Comparison of ENCODE assay signal across 20 mouse cellular contexts in genomic region chr10:7582891-7583557, GRCm38 (mm10). TPM values are rescaled to one million over a fixed set of nuclear protein-coding genes. Genes with fewer than 3 reads are reported as not detected.
DNase-seq lines count a peak whose midpoint lies in the region; ATAC-seq and TF ChIP-seq lines count a peak whose summit lies in the region.
"Had no signal": no experiment of that assay in that cellular context is flagged by ENCODE, and none has a peak within 500 bp of the region (broad histone marks: within the 10 kb centered on the region; RNA-seq: fewer than 3 reads in every experiment).

No protein-coding gene starts in this region.

- no peak overlapping the region for H3K9ac ChIP-seq in hindbrain, embryonic 16.5 days (ENCODE audit: low read depth, low read length)
- H3K9ac ChIP-seq in hindbrain, embryonic 12.5 days = no peak overlapping the region
- no peak overlapping the region for H3K9ac ChIP-seq in midbrain, postnatal 0 days (replicated peaks; ENCODE audit: low read length, poor library complexity, severe bottlenecking)
- H3K9ac ChIP-seq: embryonic facial prominence, embryonic 15.5 days; forebrain, postnatal 0 days; liver, embryonic 13.5 days; lung, embryonic 14.5 days; neural tube, embryonic 12.5 days had no signal

- no peaks in the 10 kb centered on the region for H3K36me3 ChIP-seq in hindbrain, embryonic 16.5 days (ENCODE audit: control insufficient read depth, insufficient read depth, low read length)
- no peaks in the 10 kb centered on the region for H3K36me3 ChIP-seq in hindbrain, embryonic 12.5 days
- no peaks in the 10 kb centered on the region for H3K36me3 ChIP-seq in E14TG2a.4 (ENCODE audit: insufficient read depth, low read length)
- no peaks in the 10 kb centered on the region for H3K36me3 ChIP-seq in midbrain, postnatal 0 days (ENCODE audit: insufficient read depth, low read length)
- H3K36me3 ChIP-seq: embryonic facial prominence, embryonic 15.5 days; liver, embryonic 13.5 days; neural tube, embryonic 12.5 days had no signal

- ATAC-seq in hindbrain, embryonic 16.5 days = peak; percentile 31
- no peak for ATAC-seq in hindbrain, embryonic 12.5 days (ENCODE audit: low FRiP score)
- no peak for ATAC-seq in midbrain, postnatal 0 days (ENCODE audit: low FRiP score)
- ATAC-seq: activated CD4-positive, CD25-positive, alpha-beta regulatory T cell, adult 4 months had no signal

- H3K27ac ChIP-seq in hindbrain, embryonic 16.5 days (ENCODE audit: low read depth, low read length) = no peak overlapping the region
- no peak overlapping the region for H3K27ac ChIP-seq in hindbrain, embryonic 12.5 days
- no peak overlapping the region for H3K27ac ChIP-seq in midbrain, postnatal 0 days (ENCODE audit: low read depth, low read length)
- H3K27ac ChIP-seq: embryonic facial prominence, embryonic 15.5 days; liver, embryonic 13.5 days; neural tube, embryonic 12.5 days; stomach, postnatal 0 days had no signal

- no peaks in the 10 kb centered on the region for H3K9me3 ChIP-seq in hindbrain, embryonic 16.5 days (ENCODE audit: control insufficient read depth, low read length)
- no peaks in the 10 kb centered on the region for H3K9me3 ChIP-seq in hindbrain, embryonic 12.5 days (replicated peaks)
- no peaks in the 10 kb centered on the region; the same call in 1 of the 2 replicates for H3K9me3 ChIP-seq in E14TG2a.4 (ENCODE audit: low read length)
- no peaks in the 10 kb centered on the region for H3K9me3 ChIP-seq in midbrain, postnatal 0 days (ENCODE audit: low read length)
- H3K9me3 ChIP-seq: embryonic facial prominence, embryonic 15.5 days; liver, embryonic 13.5 days; neural tube, embryonic 12.5 days had no signal

- H3K4me1 ChIP-seq in hindbrain, embryonic 16.5 days (ENCODE audit: control insufficient read depth, insufficient read depth, low read depth, low read length) = no peaks in the 10 kb centered on the region
- H3K4me1 ChIP-seq in hindbrain, embryonic 12.5 days = peaks cover 3% of the 10 kb centered on the region; the same call in 1 of the 2 replicates
- H3K4me1 ChIP-seq in E14TG2a.4 (replicated peaks; ENCODE audit: low read depth, low read length) = peaks cover 26% of the 10 kb centered on the region
- H3K4me1 ChIP-seq in midbrain, postnatal 0 days (ENCODE audit: insufficient read depth, low read length) = no peaks in the 10 kb centered on the region
- H3K4me1 ChIP-seq: embryonic facial prominence, embryonic 15.5 days; liver, embryonic 13.5 days; neural tube, embryonic 12.5 days had no signal

- no peak overlapping the region for H3K4me2 ChIP-seq in hindbrain, embryonic 16.5 days (ENCODE audit: low read length)
- H3K4me2 ChIP-seq in hindbrain, embryonic 12.5 days (replicated peaks) = no peak overlapping the region
- no peak overlapping the region for H3K4me2 ChIP-seq in midbrain, postnatal 0 days (ENCODE audit: low read depth, low read length, poor library complexity, severe bottlenecking)
- H3K4me2 ChIP-seq: embryonic facial prominence, embryonic 15.5 days; liver, embryonic 13.5 days; lung, embryonic 14.5 days; neural tube, embryonic 12.5 days had no signal

- no peak overlapping the region for H3K4me3 ChIP-seq in hindbrain, embryonic 16.5 days (ENCODE audit: low read length)
- H3K4me3 ChIP-seq in hindbrain, embryonic 12.5 days = no peak overlapping the region
- peak overlapping the region; percentile 53 for H3K4me3 ChIP-seq in E14TG2a.4 (replicated peaks; ENCODE audit: low read length)
- no peak overlapping the region for H3K4me3 ChIP-seq in midbrain, postnatal 0 days (ENCODE audit: low read depth, low read length)
- H3K4me3 ChIP-seq: embryonic facial prominence, embryonic 15.5 days; liver, embryonic 13.5 days; neural tube, embryonic 12.5 days had no signal

- H3K27me3 ChIP-seq in hindbrain, embryonic 16.5 days (replicated peaks; ENCODE audit: control insufficient read depth, insufficient read depth, low read length) = no peaks in the 10 kb centered on the region
- H3K27me3 ChIP-seq in hindbrain, embryonic 12.5 days = no peaks in the 10 kb centered on the region
- peaks cover 17% of the 10 kb centered on the region for H3K27me3 ChIP-seq in E14TG2a.4 (ENCODE audit: insufficient read depth, low read length)
- H3K27me3 ChIP-seq in midbrain, postnatal 0 days (ENCODE audit: insufficient read depth, low read length) = no peaks in the 10 kb centered on the region
- H3K27me3 ChIP-seq: embryonic facial prominence, embryonic 15.5 days; liver, embryonic 13.5 days had no signal

- peak; percentile 27 for DNase-seq in layer of hippocampus, adult 11-12 months (ENCODE audit: low spot score)
- no peak for DNase-seq in layer of hippocampus, adult 9-10 months (ENCODE audit: low spot score)
- peak; percentile 46 for DNase-seq in layer of hippocampus, adult 9-11 months
- no peak for DNase-seq in spleen, adult 18-20 months
- no peak for DNase-seq in midbrain, postnatal 0 days (ENCODE audit: low spot score)
- DNase-seq: adrenal gland, postnatal 10 days; cerebellum, postnatal 25 days; heart, postnatal 36 days; liver, embryonic 13.5 days; lung, postnatal 36 days; right cerebral cortex, postnatal 4 days had no signal

- 45% methylated on average over 7 of the region's 7 CpGs for WGBS in hindbrain, embryonic 16.5 days
- WGBS in hindbrain, embryonic 12.5 days = 49% methylated on average over 7 of the region's 7 CpGs
- 58% methylated on average over 7 of the region's 7 CpGs for WGBS in midbrain, postnatal 0 days

- TF ChIP-seq CTCF in E14TG2a.4 (conservative IDR thresholded peaks at IDR 0.05; ENCODE audit: low read length) = no peak
- TF ChIP-seq CTCF in midbrain, postnatal 0 days (IDR thresholded peaks at IDR 0.05) = no peak

RNA-seq across cellular contexts. Expression of gene Lrp11, which starts 6.6 kb away (rescaled TPM):
- 41.3 TPM in 2 replicates for polyA plus RNA-seq in hindbrain, embryonic 16.5 days (2015; fragmentation: Nextera tagmentation; extraction: Ambion mirVana)
- polyA plus RNA-seq in hindbrain, embryonic 12.5 days (2016; fragmentation: Nextera tagmentation; extraction: Ambion mirVana) = 17.7 and 19.3 TPM in 2 replicates
- 123 and 139 TPM in 2 replicates for total RNA-seq in midbrain, postnatal 0 days (2014; rRNA removed)
- polyA plus RNA-seq in midbrain, postnatal 0 days (2015; fragmentation: Nextera tagmentation; extraction: Ambion mirVana) = 48.2 and 51.7 TPM in 2 replicates

Comparison
In these comparisons a context has a peak if more than half of its experiments do, and no peak if none do; other contexts are left out.
1. DNase-seq: peak in layer of hippocampus, adult 11-12 months (single experiment) and layer of hippocampus, adult 9-11 months (single experiment); none in layer of hippocampus, adult 9-10 months (single experiment), spleen, adult 18-20 months (0 of 2) and midbrain, postnatal 0 days (single experiment).